Mouse (Mus musculus) stomach, embryonic 14.5 days (tissue): ENCODE data around the gene Krtap29-1. TPM values are rescaled to one million over a fixed set of nuclear protein-coding genes. Genes with fewer than 3 reads are reported as not detected.

Experiments used
- ATAC-seq: fragments of 200-750 bp; cut with Nextera tagmentation; 2 replicates; pipeline ENCODE4 v1.8.0; 2017; ENCODE audit warnings: low read depth, moderate TSS enrichment; ENCODE audit not compliant: insufficient number of reproducible peaks, insufficient read depth, low FRiP score
- H3K27ac ChIP-seq: fragments of 300-500 bp; sonication (generic); 2 replicates; pipeline ENCODE4 v1.5.1; 2014; ENCODE audit warnings: mild to moderate bottlenecking, low read length, moderate library complexity, mixed read lengths
- H3K27me3 ChIP-seq: fragments of 300-500 bp; sonication (generic); 2 replicates; pipeline ENCODE4 v1.6.1; 2014; ENCODE audit warnings: low read length, control low read depth, mixed read lengths; ENCODE audit not compliant: control insufficient read depth, insufficient read depth
- H3K36me3 ChIP-seq: fragments of 300-500 bp; sonication (generic); 2 replicates; pipeline ENCODE4 v1.6.1; 2014; ENCODE audit warnings: mild to moderate bottlenecking, control low read depth, low read length, moderate library complexity, mixed read lengths; ENCODE audit not compliant: control insufficient read depth, insufficient read depth
- H3K4me1 ChIP-seq: fragments of 300-500 bp; sonication (generic); 2 replicates; pipeline ENCODE4 v1.6.1; 2014; ENCODE audit warnings: low read length, control low read depth, mixed read lengths; ENCODE audit not compliant: control insufficient read depth, insufficient read depth
- H3K4me2 ChIP-seq: fragments of 300-500 bp; sonication (generic); replicated peaks from 2 replicates; pipeline ENCODE4 v1.6.1; 2014; ENCODE audit warnings: low read depth, low read length, control low read depth
- H3K4me3 ChIP-seq: fragments of 300-500 bp; sonication (generic); 2 replicates; pipeline ENCODE4 v1.5.1; 2014; ENCODE audit warnings: low read depth, low read length, control low read depth
- H3K9ac ChIP-seq: fragments of 300-500 bp; sonication (generic); replicated peaks from 2 replicates; pipeline ENCODE4 v1.6.1; 2014; ENCODE audit warnings: low read depth, mild to moderate bottlenecking, control low read depth, low read length, moderate library complexity, mixed read lengths
- H3K9me3 ChIP-seq: fragments of 300-500 bp; sonication (generic); 2 replicates; pipeline ENCODE4 v1.6.1; 2016; ENCODE audit warnings: low read depth, low read length, control low read depth; ENCODE audit not compliant: control insufficient read depth
- WGBS: fragments of 180-500 bp; shearing (Covaris S2); extraction: QIAGEN DNeasy Blood & Tissue Kit; methylation state at CpG from one replicate; pipeline ENCODE4 v1.1.7; 2014; 5-methylcytosine and 5-hydroxymethylcytosine counted together
- polyA plus RNA-seq: library from polyadenylated mRNA; unstranded; fragments of >200 nt; fragmentation: Nextera tagmentation; extraction: Ambion mirVana; gene quantifications from 2 replicates; pipeline ENCODE4 v1.2.1, GENCODE M21; 2014

The Krtap29-1 gene
- polyA plus RNA-seq: not detected in 2 replicates

DNA sequence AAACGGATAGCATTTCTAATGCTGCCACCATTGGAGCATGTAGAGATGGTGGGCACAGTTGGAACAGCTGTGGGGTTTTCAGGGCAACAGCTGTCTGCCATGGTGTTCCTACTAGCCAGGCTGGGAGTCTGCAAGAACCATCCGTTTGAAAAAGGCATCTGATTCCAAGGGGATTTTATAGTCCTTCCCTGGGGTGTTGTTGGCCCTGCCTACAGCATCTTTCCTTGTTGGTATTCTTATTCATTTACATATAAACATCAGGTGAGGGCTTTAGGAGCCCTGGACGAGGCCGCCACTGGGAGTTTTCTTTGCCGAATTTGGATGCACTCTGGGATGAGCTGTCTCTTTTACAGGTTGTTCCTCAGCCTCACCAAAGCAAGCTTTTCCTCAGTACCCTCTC is at the start of gene Krtap29-1:
TSS of gene Krtap29-1 (minus strand) at position 101 of the 400 bp plus-strand sequence.
- 72% methylated on average over 5 of the region's 5 CpGs for WGBS
- no peak for ATAC-seq
- Histone ChIP-seq H3K27ac (no peak within 1 kb of the TSS), H3K27me3 (no peaks in the 10 kb centered on the region), H3K4me3 (no peak within 1 kb of the TSS), H3K9me3 (no peaks in the 10 kb centered on the region), H3K9ac (no peak within 1 kb of the TSS), H3K36me3 (no peaks in the 10 kb centered on the region), H3K4me1 (no peaks in the 10 kb centered on the region), H3K4me2 (no peak within 1 kb of the TSS)

- H3K9ac ChIP-seq: no peak overlapping the region
- WGBS: 67% methylated on average over 5 of the region's 5 CpGs
- H3K27me3 ChIP-seq: no peaks in the 10 kb centered on the region
- H3K9me3 ChIP-seq: no peaks in the 10 kb centered on the region
- H3K4me1 ChIP-seq: no peaks in the 10 kb centered on the region
- no peaks in the 10 kb centered on the region for H3K36me3 ChIP-seq
- no peak overlapping the region for H3K4me3 ChIP-seq
- ATAC-seq: no peak
- no peak overlapping the region for H3K4me2 ChIP-seq
- H3K27ac ChIP-seq: no peak overlapping the region
Measured at GRCm38 (mm10) chr11:100021438-100021837, 42.6 kb upstream of the Krtap29-1 start.

DNA sequence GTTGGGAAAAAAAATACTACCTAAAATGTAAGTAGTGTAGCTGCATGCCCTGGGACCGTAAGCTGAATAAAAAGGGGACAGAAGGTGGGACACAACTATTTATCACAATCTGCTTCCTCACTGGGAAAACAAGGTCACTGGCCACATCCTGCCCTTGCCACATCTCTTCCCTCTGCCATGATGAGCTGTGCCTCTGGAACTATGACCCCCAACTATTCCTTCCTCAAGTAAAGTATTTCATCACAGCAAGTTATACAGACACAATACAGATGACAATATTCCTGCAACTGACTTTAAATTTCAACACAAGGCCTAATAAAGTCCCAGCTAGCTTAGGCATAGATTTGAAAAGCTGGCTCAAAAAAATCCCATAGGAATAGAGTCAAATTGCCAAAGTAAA is 40.6 kb upstream of the Krtap29-1 start:
- no peak overlapping the region for H3K4me3 ChIP-seq
- H3K9me3 ChIP-seq: no peaks in the 10 kb centered on the region
- no peak overlapping the region for H3K27ac ChIP-seq
- no peaks in the 10 kb centered on the region for H3K27me3 ChIP-seq
- 83% methylated on average over 1 of the region's 1 CpGs for WGBS
- no peak for ATAC-seq
- no peaks in the 10 kb centered on the region for H3K4me1 ChIP-seq
- no peak overlapping the region for H3K9ac ChIP-seq
- H3K4me2 ChIP-seq: no peak overlapping the region
- no peaks in the 10 kb centered on the region for H3K36me3 ChIP-seq

- Histone ChIP-seq H3K36me3 (no peaks in the 10 kb centered on the region), H3K4me1 (no peaks in the 10 kb centered on the region), H3K27me3 (no peaks in the 10 kb centered on the region), H3K4me3 (no peak within 1 kb of the TSS), H3K27ac (no peak within 1 kb of the TSS), H3K4me2 (no peak within 1 kb of the TSS), H3K9ac (no peak within 1 kb of the TSS), H3K9me3 (no peaks in the 10 kb centered on the region)
- 63% methylated on average over 4 of the region's 4 CpGs for WGBS
- no peak for ATAC-seq
Measured at GRCm38 (mm10) chr11:100016112-100016511, 37.3 kb upstream of the Krtap29-1 start, which contains the start of gene Krt33a. Krt33a (minus strand) TSS chr11:100016212.

DNA sequence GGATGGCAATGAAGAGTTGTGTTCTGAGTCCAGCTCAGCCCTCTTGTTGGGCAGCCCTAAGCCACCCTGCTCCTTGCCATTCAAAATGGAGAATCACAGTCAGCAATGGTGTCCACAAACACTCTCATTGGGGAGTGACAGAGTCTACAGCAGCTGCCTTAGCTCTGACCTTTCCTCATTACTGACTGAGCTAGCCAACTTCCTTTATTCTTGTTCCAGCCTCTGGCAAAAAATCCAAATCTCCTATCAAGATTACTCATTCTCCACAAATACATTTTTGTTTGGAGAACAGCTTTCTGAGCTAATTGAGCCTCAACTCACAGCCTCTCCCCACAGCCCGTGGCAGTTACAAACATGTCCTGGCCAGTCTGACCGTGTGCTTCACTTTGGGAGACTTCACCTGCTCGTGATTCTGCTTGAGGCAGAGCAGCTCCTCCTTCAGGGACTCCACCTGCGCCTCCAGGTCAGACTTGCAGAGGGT is 34.9 kb upstream of the Krtap29-1 start:
- no peak overlapping the region; the same call in 1 of the 2 replicates for H3K27ac ChIP-seq
- no peak overlapping the region for H3K4me3 ChIP-seq
- H3K9me3 ChIP-seq: no peaks in the 10 kb centered on the region
- no peaks in the 10 kb centered on the region for H3K27me3 ChIP-seq
- no peaks in the 10 kb centered on the region for H3K36me3 ChIP-seq
- WGBS: 48% methylated on average over 4 of the region's 4 CpGs
- H3K4me2 ChIP-seq: no peak overlapping the region
- H3K4me1 ChIP-seq: no peaks in the 10 kb centered on the region
- no peak for ATAC-seq
- H3K9ac ChIP-seq: no peak overlapping the region

DNA sequence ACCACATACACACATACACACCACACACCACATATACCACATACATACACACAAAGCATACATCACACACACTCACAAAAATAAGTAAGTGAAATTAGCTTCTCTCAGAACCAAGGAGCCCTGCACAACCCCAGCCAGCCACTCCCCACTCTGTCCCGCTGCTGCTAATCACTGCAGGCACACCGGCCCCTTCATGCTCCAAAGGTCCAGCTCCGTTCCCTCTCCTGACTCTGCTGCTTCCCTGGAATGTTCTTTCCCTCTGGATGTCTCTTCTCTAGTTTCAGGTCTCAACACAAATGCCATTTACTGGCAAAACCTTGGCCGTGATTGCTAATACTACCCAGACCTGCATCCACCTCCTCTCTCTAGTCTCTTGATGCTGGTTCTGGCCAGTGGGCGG is 31.8 kb upstream of the Krtap29-1 start:
- WGBS: 78% methylated on average over 5 of the region's 5 CpGs
- H3K27me3 ChIP-seq: no peaks in the 10 kb centered on the region
- H3K9me3 ChIP-seq: no peaks in the 10 kb centered on the region
- no peak overlapping the region for H3K9ac ChIP-seq
- no peak overlapping the region for H3K4me3 ChIP-seq
- no peak overlapping the region for H3K4me2 ChIP-seq
- no peaks in the 10 kb centered on the region for H3K4me1 ChIP-seq
- ATAC-seq: no peak
- H3K27ac ChIP-seq: no peak overlapping the region
- no peaks in the 10 kb centered on the region for H3K36me3 ChIP-seq

GRCm38 (mm10) chr11:100008336-100008735 is 29.5 kb upstream of the Krtap29-1 start:
- no peak overlapping the region for H3K27ac ChIP-seq
- H3K27me3 ChIP-seq: no peaks in the 10 kb centered on the region
- H3K36me3 ChIP-seq: no peaks in the 10 kb centered on the region
- H3K4me1 ChIP-seq: no peaks in the 10 kb centered on the region
- H3K9ac ChIP-seq: no peak overlapping the region
- 83% methylated on average over 5 of the region's 5 CpGs for WGBS
- H3K9me3 ChIP-seq: no peaks in the 10 kb centered on the region
- H3K4me2 ChIP-seq: no peak overlapping the region
- no peak overlapping the region for H3K4me3 ChIP-seq
- ATAC-seq: no peak

GRCm38 (mm10) chr11:100006624-100007023 is 27.8 kb upstream of the Krtap29-1 start:
- no peak overlapping the region for H3K4me2 ChIP-seq
- no peaks in the 10 kb centered on the region for H3K4me1 ChIP-seq
- H3K4me3 ChIP-seq: no peak overlapping the region
- H3K27me3 ChIP-seq: no peaks in the 10 kb centered on the region
- no peak for ATAC-seq
- H3K9me3 ChIP-seq: no peaks in the 10 kb centered on the region; the same call in 1 of the 2 replicates
- H3K36me3 ChIP-seq: no peaks in the 10 kb centered on the region
- no peak overlapping the region for H3K27ac ChIP-seq
- H3K9ac ChIP-seq: no peak overlapping the region
- 54% methylated on average over 3 of the region's 3 CpGs for WGBS

- ATAC-seq: no peak
- WGBS: 66% methylated on average over 8 of the region's 8 CpGs
- H3K4me3 ChIP-seq: no peak overlapping the region
- no peaks in the 10 kb centered on the region for H3K4me1 ChIP-seq
- no peak overlapping the region for H3K4me2 ChIP-seq
- no peaks in the 10 kb centered on the region; the same call in 1 of the 2 replicates for H3K9me3 ChIP-seq
- H3K36me3 ChIP-seq: no peaks in the 10 kb centered on the region
- H3K27ac ChIP-seq: no peak overlapping the region
- H3K9ac ChIP-seq: no peak overlapping the region
- H3K27me3 ChIP-seq: no peaks in the 10 kb centered on the region
Measured at GRCm38 (mm10) chr11:100005905-100006304, 27.1 kb upstream of the Krtap29-1 start.
